Mouse (Mus musculus) T-helper 1 cell (primary cell): ENCODE measurements around the gene Kifap3.
"Not testable (repeated sequence)": the region's sequence is repeated elsewhere in the genome, so short reads cannot be mapped to it uniquely, and the experiment has no call there.

ENCODE experiments used
- in situ Hi-C: fragments of 300-600 bp; cut with MboI, MseI; formaldehyde crosslinking; loops from one replicate; pipeline ENCODE4 v1.15.1; 2025; ENCODE audit warnings: high pct_unique_total_duplicates

Kifap3 gene

GRCm38 (mm10) chr1:163779336-163780115 is at the start of gene Kifap3:
Gene Kifap3 (plus strand): TSS chr1:163779583.
- in situ Hi-C loops = no loop called here

GRCm38 (mm10) chr1:163731166-163731565 is 48.2 kb upstream of the Kifap3 start:
- in situ Hi-C loops = not testable (repeated sequence)

GRCm38 (mm10) chr1:163736441-163737238 is 42.7 kb upstream of the Kifap3 start:
- in situ Hi-C loops = no loop called here

GRCm38 (mm10) chr1:163737239-163737533 is 42.2 kb upstream of the Kifap3 start:
- in situ Hi-C loops = no loop called here

- in situ Hi-C loops = no loop called here
These were observed 27.9 kb upstream of the Kifap3 start for GRCm38 (mm10) chr1:163751360-163751992.

- in situ Hi-C loops = no loop called here
These were observed 21.7 kb upstream of the Kifap3 start for GRCm38 (mm10) chr1:163757462-163758207.

GRCm38 (mm10) chr1:163783577-163783976 is 4.2 kb downstream of the Kifap3 start:
- in situ Hi-C loops = not testable (repeated sequence)

- in situ Hi-C loops = no loop called here
These were observed 42.0 kb downstream of the Kifap3 start for GRCm38 (mm10) chr1:163821365-163821764.

GRCm38 (mm10) chr1:163829482-163829881 is 50.1 kb downstream of the Kifap3 start:
- in situ Hi-C loops = no loop called here

GRCm38 (mm10) chr1:163834066-163834465 is 54.7 kb downstream of the Kifap3 start:
- in situ Hi-C loops = loop anchor here (10.0 kb wide), 1 partner anchor 71 kb away; no protein-coding TSS in a partner anchor

- in situ Hi-C loops = loop anchor here (10.0 kb wide), 1 partner anchor 70 kb away; no protein-coding TSS in a partner anchor
These were observed 55.7 kb downstream of the Kifap3 start for GRCm38 (mm10) chr1:163835062-163835461.

- in situ Hi-C loops = loop anchor here (10.0 kb wide), 1 partner anchor 66 kb away; no protein-coding TSS in a partner anchor
These were observed 59.1 kb downstream of the Kifap3 start for GRCm38 (mm10) chr1:163838482-163838881.

GRCm38 (mm10) chr1:163840555-163840954 is 61.2 kb downstream of the Kifap3 start:
- in situ Hi-C loops = no loop called here

GRCm38 (mm10) chr1:163842238-163842637 is 62.9 kb downstream of the Kifap3 start:
- in situ Hi-C loops = no loop called here

GRCm38 (mm10) chr1:163843899-163844298 is 64.5 kb downstream of the Kifap3 start:
- in situ Hi-C loops = no loop called here

- in situ Hi-C loops = loop anchor here (10.0 kb wide), 1 partner anchor 1182 kb away; no protein-coding TSS in a partner anchor
These were observed 73.6 kb downstream of the Kifap3 start for GRCm38 (mm10) chr1:163852884-163853560.

GRCm38 (mm10) chr1:163858420-163858819 is 79.0 kb downstream of the Kifap3 start:
- in situ Hi-C loops = loop anchor here (10.0 kb wide), 1 partner anchor 1176 kb away; no protein-coding TSS in a partner anchor

GRCm38 (mm10) chr1:163861538-163861937 is 82.2 kb downstream of the Kifap3 start:
- in situ Hi-C loops = no loop called here

GRCm38 (mm10) chr1:163873158-163873557 is 93.8 kb downstream of the Kifap3 start:
- in situ Hi-C loops = no loop called here

- in situ Hi-C loops = no loop called here
These were observed 110.2 kb downstream of the Kifap3 start for GRCm38 (mm10) chr1:163889629-163890028.

- in situ Hi-C loops = no loop called here
These were observed 113.9 kb downstream of the Kifap3 start for GRCm38 (mm10) chr1:163893294-163893693.
